Mouse (Mus musculus) testis, adult 2 months (tissue): Measurements from ENCODE around the gene H2-Aa. TPM values are rescaled to one million over a fixed set of nuclear protein-coding genes. Genes with fewer than 3 reads are reported as not detected.

Experiments used
- H3K27ac ChIP-seq: fragments of 200-500 bp; 2 replicates; pipeline ENCODE4 v1.5.1; 2012; ENCODE audit warnings: low read depth, low read length; ENCODE audit not compliant: control insufficient read depth, insufficient read depth
- H3K27me3 ChIP-seq: fragments of 200-500 bp; 2 replicates; pipeline ENCODE4 v1.6.1; 2012; ENCODE audit warnings: mild to moderate bottlenecking, low read length, moderate library complexity; ENCODE audit not compliant: control insufficient read depth, insufficient read depth
- H3K36me3 ChIP-seq: fragments of 200-500 bp; 2 replicates; pipeline ENCODE4 v1.6.1; 2012; ENCODE audit warnings: mild to moderate bottlenecking, low read length; ENCODE audit not compliant: control insufficient read depth, insufficient read depth
- H3K4me1 ChIP-seq: fragments of 200-500 bp; 2 replicates; pipeline ENCODE4 v1.6.1; 2012; ENCODE audit warnings: low read length; ENCODE audit not compliant: control insufficient read depth, insufficient read depth
- H3K4me3 ChIP-seq: fragments of 200-500 bp; 2 replicates; pipeline ENCODE4 v1.5.1; 2012; ENCODE audit warnings: low read depth, mild to moderate bottlenecking, low read length, moderate library complexity, mixed read lengths; ENCODE audit not compliant: control insufficient read depth
- CTCF ChIP-seq: fragments of 200-500 bp; IDR thresholded peaks from 2 replicates; pipeline ENCODE4 v1.5.1; 2012; ENCODE audit warnings: low read depth, mild to moderate bottlenecking, inconsistent platforms, low read length, moderate library complexity; ENCODE audit not compliant: control insufficient read depth, insufficient read depth, insufficient replicate concordance
- POLR2A ChIP-seq: fragments of 200-500 bp; IDR thresholded peaks from 2 replicates; pipeline ENCODE4 v1.6.1; 2012; ENCODE audit warnings: low read depth, mild to moderate bottlenecking, inconsistent platforms, low read length, moderate library complexity; ENCODE audit not compliant: control insufficient read depth
- polyA plus RNA-seq: library from polyadenylated mRNA; depleted of rRNA; stranded (reverse); fragments of >200 nt; gene quantifications from 2 replicates; pipeline ENCODE4 v1.2.3, GENCODE M21; 2012; rRNA removed

Gene H2-Aa
- 10.1 and 11.6 TPM in 2 replicates for polyA plus RNA-seq

DNA sequence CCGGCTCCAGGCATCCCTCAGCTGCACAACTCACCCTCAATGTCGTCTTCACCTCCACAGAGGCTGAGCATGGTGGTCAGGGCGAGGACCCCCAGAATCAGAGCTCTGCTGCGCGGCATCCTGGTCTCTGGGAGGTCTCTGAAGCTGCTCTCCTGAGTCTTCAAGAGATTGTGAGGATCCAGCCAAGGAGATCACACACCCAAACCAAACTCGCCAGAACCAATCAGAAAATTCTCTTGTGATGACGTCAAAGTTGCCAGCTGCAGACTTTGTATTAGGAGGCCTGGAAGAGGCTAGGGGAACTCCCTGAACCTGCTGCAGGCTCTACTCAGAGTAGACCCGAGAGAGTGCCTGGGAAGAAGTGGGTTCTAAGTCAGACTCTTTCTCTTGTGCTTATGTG lies at the start of gene H2-Aa:
H2-Aa (minus strand) TSS at position 176 of the 400 bp plus-strand sequence.
- Histone ChIP-seq H3K27me3 (no peaks in the 10 kb centered on the region), H3K27ac (no peak within 1 kb of the TSS), H3K4me1 (peaks cover 4% of the 10 kb centered on the region), H3K4me3 (no peak within 1 kb of the TSS), H3K36me3 (no peaks in the 10 kb centered on the region)
- TF ChIP-seq POLR2A, result no peak
- TF ChIP-seq CTCF, result no peak

DNA sequence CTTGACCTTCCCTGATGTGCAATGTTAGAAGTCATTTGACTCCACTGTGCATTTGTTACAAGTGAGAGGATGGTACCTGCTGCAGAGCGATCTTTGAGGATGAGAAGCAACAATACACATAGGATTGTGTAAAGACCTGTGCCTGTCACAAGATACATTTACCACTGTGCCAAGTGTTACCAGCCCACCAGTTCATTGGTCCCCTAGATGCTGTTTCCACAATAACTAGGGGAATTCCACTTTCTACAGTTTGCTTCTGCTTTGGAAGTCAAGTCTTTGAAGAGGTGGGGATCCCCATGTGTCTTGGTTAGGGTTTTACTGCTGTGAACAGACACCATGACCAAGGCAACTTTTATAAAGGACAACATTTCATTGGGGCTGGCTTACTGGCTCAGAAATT lies 43.6 kb upstream of the H2-Aa start:
- no peak overlapping the region for H3K4me3 ChIP-seq
- no peak overlapping the region for H3K27ac ChIP-seq
- no peaks in the 10 kb centered on the region for H3K4me1 ChIP-seq
- TF ChIP-seq POLR2A (no peak), CTCF (no peak)
- no peaks in the 10 kb centered on the region for H3K36me3 ChIP-seq
- no peaks in the 10 kb centered on the region for H3K27me3 ChIP-seq

DNA sequence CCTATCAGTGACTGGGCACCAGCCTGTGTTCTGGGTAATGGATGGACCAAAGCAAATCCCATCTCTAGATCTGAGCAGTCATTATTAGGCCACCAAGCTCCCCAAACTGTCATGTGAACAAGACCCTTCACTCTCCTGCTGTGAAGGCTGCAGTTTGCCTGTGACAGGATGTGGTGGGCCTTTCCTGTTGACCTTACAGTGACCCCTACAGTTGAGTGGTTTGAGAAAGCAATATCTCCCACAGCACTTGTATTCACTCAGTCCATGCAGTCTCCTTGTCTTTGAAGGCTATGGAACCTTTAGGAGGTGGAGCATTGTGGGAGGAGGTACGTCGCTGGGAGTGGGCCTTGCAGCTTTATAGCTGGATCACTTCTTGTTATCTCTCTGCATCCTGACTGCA lies 42.2 kb upstream of the H2-Aa start:
- TF ChIP-seq POLR2A, result no peak
- TF ChIP-seq CTCF, result no peak
- no peaks in the 10 kb centered on the region for H3K4me1 ChIP-seq
- H3K36me3 ChIP-seq, result no peaks in the 10 kb centered on the region
- H3K4me3 ChIP-seq, result no peak overlapping the region
- H3K27ac ChIP-seq, result no peak overlapping the region
- no peaks in the 10 kb centered on the region for H3K27me3 ChIP-seq

DNA sequence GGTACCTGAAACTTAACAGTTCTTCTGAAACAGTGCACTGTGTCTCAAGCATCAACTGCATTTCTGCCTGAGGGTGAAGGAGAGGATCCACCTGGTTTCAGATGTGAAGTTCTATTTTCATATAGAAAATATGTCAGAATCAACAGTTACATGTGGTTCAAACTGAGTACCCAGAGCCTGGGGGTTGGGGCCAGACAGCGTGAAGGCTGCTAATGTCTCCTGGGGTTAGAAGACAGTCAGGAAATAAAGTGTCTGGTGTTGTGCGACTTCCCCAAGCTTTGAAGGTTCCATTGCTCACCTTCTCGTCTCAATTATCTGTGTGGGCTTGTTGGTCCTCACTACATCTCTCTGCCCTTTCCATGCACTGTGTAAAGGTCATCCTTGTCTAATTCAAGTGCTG lies 38.8 kb upstream of the H2-Aa start:
- Histone ChIP-seq H3K4me1 (no peaks in the 10 kb centered on the region), H3K4me3 (no peak overlapping the region), H3K36me3 (no peaks in the 10 kb centered on the region), H3K27ac (no peak overlapping the region), H3K27me3 (no peaks in the 10 kb centered on the region)
- TF ChIP-seq CTCF, result no peak
- TF ChIP-seq POLR2A, result no peak

DNA sequence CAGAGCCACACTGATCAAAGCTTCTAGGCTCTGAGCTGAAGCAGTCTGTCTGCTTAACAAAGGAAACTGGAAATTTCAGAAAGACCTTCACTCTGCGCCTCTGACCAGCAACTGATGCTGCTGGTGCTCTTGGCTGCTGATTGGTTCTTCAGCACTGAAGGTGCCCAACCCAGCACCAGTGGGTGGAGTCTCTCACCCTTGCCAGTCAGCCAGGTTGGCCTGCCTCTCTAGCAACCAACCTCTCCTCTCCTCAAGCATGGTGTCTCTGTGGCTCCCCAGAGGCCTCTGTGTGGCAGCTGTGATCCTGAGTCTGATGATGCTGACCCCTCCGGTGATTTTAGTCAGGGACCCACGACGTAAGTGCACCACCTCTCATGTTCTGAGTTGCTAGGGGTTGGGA lies 37.8 kb upstream of the H2-Aa start, which contains the start of gene H2-Eb2:
H2-Eb2 (plus strand) TSS at position 230 of the 400 bp plus-strand sequence.
- Histone ChIP-seq H3K27me3 (no peaks in the 10 kb centered on the region), H3K4me1 (no peaks in the 10 kb centered on the region), H3K27ac (no peak within 1 kb of the TSS), H3K4me3 (no peak within 1 kb of the TSS), H3K36me3 (no peaks in the 10 kb centered on the region)
- TF ChIP-seq POLR2A (no peak), CTCF (no peak)

DNA sequence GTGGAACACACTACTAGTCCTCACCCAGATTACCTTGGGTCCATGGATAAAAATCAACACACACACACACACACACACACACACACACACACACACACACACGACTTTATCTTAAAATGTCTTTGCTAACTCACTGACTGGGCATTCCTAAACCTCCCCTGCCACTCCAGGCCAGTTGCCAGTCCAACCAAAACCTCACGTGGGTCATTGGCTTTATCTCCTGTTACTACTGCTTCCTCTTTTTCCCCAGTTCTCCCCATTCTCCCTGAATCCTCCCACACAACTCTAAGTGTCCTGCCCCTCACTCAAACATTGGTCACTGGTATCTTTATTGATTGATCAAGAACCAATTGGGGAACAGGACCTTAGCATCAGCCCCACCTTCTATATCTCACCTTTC lies 29.7 kb upstream of the H2-Aa start:
- no peaks in the 10 kb centered on the region; the same call in 1 of the 2 replicates for H3K4me1 ChIP-seq
- no peak overlapping the region for H3K4me3 ChIP-seq
- TF ChIP-seq CTCF (no peak), POLR2A (no peak)
- H3K36me3 ChIP-seq, result no peaks in the 10 kb centered on the region
- H3K27ac ChIP-seq, result no peak overlapping the region
- H3K27me3 ChIP-seq, result no peaks in the 10 kb centered on the region

DNA sequence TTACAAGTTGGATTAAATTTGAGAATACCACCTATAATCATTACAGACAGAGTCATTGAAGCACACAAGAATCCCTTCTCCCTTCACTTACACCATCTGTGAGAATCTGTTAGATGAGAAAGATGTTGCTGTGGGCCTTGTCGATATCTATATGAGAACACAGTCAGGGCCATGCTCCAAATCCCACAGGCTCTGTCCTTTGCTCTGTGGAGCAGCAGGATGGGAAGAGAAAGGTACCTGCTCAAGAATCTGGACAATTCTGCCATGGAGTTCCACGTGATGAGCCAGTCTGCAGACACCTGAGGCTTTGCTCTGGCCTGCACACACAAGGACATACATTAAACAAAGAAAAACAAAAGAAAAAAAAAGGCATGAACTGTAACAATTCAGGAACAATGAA lies 29.1 kb upstream of the H2-Aa start:
- TF ChIP-seq POLR2A (no peak), CTCF (no peak)
- Histone ChIP-seq H3K27ac (no peak overlapping the region), H3K27me3 (no peaks in the 10 kb centered on the region), H3K4me3 (no peak overlapping the region), H3K4me1 (no peaks in the 10 kb centered on the region; the same call in 1 of the 2 replicates), H3K36me3 (no peaks in the 10 kb centered on the region)

DNA sequence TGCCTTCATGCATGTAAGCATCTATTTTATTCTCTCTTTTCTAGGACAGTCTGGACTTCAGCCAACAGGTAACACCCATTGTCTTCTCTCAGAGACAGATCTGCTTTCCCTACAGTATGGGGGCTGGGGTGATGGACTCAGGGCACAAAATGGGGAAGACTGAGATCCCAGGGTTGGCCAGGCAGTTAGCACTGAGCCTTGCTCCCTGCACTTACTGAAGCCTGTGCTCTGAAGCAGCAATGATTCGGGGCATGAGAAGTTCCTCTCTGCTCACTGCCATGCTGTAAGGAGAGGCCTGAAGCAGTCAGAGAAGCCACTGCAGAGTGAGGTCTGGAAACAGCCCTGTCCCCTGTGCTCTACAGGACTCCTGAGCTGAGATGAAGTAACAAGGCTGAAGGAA lies 27.9 kb upstream of the H2-Aa start:
- Histone ChIP-seq H3K36me3 (no peaks in the 10 kb centered on the region), H3K4me1 (no peaks in the 10 kb centered on the region; the same call in 1 of the 2 replicates), H3K4me3 (no peak overlapping the region), H3K27me3 (no peaks in the 10 kb centered on the region), H3K27ac (no peak overlapping the region)
- TF ChIP-seq POLR2A, result no peak
- TF ChIP-seq CTCF, result no peak

DNA sequence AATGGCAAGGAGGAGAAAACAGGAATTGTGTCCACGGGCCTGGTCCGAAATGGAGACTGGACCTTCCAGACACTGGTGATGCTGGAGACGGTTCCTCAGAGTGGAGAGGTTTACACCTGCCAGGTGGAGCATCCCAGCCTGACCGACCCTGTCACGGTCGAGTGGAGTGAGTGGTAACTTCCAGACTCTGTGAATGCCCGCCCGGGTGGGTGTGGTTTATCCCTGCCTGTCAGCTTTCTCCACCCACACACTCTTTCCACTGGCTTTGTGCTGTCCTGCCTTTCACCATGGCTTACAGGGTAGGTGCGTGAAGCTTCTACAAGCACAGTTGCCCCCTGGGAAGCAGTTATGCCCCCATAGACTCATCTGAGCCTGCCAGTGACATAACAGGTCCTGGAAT lies 26.7 kb upstream of the H2-Aa start:
- TF ChIP-seq POLR2A (no peak), CTCF (no peak)
- Histone ChIP-seq H3K27ac (no peak overlapping the region), H3K4me3 (no peak overlapping the region), H3K36me3 (no peaks in the 10 kb centered on the region), H3K4me1 (peaks cover 1% of the 10 kb centered on the region), H3K27me3 (no peaks in the 10 kb centered on the region)
